Mouse (Mus musculus): ENCODE data around the gene L3mbtl4.
A peak's percentile ranks its signal among the peaks of the same experiment; 100 is the strongest.
"Not testable (repeated sequence)": the region's sequence is repeated elsewhere in the genome, so short reads cannot be mapped to it uniquely, and the experiment has no call there.

L3mbtl4 gene

GRCm38 (mm10) chr17:68405993-68406392 lies 132.4 kb downstream of the L3mbtl4 start:
- no peak for DNase-seq

- DNase-seq = not testable (repeated sequence)
Observed at GRCm38 (mm10) chr17:68407121-68407520, 133.5 kb downstream of the L3mbtl4 start.

DNA sequence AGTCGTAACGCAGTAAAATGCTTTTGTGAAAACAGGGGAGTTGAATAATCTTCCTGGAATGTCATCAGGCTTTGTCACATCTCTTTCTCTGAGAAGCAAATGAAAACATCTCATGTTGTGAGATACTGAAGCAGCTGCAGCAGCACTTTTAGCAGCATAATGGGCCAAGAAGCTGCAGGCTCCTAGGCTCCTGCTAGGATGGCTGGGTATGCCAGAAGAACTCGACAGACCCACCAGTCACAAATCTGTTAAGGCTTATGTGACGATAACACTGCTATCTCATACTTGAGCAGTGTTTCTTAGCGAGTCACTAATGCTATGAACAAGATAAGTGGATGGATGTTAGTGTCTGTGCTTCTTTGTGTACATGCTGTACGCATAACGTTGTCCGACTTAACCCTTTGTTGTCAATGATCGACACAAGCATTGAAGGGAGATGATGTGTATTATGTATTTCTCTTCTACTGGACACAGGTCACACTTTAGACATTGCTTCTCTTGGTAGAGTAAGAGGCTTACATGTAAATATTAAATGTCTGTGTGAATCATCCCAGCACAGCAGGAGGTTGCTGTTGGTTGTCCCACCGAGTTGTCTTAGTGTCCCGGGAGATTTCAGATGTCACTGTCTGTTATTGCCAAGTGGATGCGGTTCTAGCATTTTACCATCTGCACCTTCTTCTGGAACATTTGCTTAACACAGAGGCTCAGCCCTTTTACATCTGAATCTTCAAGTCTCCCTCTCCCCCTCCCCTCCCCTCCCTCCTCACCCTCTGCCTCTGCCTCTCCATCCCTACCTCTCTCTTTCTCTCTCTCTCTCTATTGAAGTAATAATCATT lies 149.3 kb downstream of the L3mbtl4 start:
- peak in 1 of 2 experiments; percentile 11 for DNase-seq

DNA sequence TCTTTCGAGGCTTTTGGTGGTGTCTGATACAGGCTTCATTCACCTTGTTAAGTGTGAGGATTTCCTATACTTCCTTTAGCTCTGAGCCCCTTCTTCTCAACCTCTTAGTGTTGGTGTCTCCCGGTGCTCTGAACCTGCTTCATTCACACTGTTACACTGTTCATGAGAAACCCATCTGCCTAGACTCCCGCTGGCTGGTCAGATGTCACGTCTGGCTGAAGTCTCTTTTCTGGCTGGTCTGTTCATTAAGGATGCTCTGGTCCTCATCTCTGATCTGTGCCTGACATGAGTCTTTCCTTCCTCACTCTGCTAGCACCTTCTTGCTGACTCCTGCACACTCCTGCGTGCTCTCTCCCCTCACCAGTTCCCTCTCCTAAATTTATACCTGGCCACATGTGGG lies 160.0 kb downstream of the L3mbtl4 start:
- DNase-seq = no peak

DNA sequence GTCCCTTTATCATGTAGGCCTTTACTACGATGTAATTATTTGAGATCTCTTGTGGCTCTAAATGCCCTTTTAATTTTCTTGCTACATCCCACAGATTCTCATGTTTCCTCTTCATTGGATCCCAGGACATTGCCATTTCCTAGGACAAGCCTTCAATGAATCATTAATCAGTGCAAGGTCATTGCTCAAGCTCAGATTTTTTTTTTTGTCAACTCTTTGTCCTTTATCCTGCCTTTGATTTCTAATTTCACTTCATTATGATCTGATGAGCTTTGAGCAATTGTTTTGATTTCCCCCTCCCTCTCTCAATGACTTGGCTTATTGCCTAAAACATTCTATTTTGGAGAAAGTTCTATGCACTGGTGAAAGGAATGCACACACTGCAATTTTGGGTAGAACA lies 177.3 kb downstream of the L3mbtl4 start:
- no peak for DNase-seq

GRCm38 (mm10) chr17:68461471-68461870 lies 187.9 kb downstream of the L3mbtl4 start:
- DNase-seq = no peak

DNA sequence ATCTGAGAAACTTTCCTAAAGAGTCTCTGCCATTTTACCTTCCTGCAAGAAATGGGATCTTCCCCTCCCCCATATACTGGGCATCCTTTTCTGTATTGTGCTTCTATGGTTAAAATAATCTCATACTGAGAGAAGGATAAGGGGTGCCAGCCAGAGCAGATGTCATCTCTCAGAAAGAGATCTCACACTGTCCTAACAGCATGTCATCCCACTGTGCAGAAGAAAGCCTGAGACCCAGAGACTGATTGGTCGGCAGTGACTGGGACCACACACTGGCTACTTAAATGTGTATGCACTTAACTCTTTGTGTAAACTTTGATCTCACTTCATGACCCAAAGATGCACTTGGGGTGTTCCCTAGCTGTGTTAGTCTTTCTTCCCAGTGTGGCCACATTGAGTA lies 193.7 kb downstream of the L3mbtl4 start:
- DNase-seq = no peak

DNA sequence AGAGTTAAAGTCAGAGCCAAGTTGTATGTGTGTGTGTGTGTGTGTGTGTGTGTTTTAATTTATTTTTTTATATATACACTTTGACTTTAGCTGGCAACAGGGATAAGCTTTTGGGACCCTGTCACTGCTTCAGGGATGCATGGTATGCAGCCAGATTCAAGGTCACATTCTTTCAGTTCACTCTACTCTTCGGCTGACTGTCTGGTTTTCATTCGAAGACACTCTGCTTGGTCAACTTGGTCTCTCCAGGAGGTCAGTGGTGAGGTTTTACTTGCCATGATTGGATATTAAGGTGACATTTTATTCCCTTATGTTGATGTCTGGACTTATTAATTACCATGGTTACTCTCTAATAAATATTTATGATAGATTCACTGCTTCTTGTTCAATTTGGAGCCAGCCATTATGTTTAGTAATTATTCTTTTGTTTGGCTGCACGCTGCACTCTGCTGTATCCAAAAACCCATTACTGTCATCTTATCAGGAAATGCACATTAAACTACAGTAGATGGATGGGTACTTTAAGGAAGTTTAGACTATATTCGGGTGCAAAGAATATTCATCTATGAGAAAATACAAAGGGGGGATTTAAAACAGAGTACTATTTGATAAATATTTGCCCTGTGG lies 216.6 kb downstream of the L3mbtl4 start:
- no peak for DNase-seq

- peak; percentile 6 to 27 for DNase-seq
Observed at GRCm38 (mm10) chr17:68492231-68492630, 218.6 kb downstream of the L3mbtl4 start.

DNA sequence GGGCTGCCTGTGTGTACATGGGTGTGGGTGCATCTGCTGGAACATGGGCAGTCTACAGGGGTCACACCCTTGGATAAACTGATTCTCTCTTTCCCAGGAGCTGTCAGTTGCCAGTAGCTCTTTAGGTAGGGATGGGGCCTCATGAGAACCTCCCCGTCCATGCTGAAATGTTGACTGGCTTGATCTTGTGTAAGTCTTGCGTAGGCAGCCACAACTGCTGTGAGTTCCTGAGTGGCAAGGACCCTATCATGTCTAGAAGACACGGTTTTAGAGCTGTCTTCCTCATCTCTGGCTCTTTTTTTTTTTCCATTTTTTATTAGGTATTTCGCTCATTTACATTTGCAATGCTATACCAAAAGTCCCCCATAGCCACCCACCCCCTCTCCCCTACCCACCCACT lies 229.4 kb downstream of the L3mbtl4 start:
- DNase-seq = not testable (repeated sequence)

- DNase-seq = peak; percentile 22 to 26
Observed at GRCm38 (mm10) chr17:68559698-68560097, 286.1 kb downstream of the L3mbtl4 start.

DNA sequence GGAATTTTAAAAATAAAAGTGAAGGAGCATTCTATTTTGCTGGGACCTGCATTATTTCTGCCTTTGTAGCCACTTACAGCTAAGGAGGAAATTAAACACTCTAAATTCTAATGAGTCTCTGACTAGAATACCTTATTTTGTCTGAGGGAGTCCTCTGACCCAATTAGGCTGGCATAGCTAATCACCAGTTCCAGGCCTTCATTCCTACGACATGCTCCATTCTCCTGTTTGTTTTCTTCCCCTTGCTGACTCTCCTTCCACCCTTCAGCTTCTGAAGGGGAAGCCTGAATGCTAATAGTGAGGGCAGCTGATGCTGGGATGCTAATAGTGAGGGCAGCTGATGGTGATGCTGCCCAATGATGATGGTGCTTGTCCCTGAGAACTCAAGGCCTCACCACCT lies 286.7 kb downstream of the L3mbtl4 start:
- no peak for DNase-seq

- DNase-seq = no peak
Observed at GRCm38 (mm10) chr17:68571806-68572205, 298.2 kb downstream of the L3mbtl4 start.

- DNase-seq = no peak
Observed at GRCm38 (mm10) chr17:68585195-68585594, 311.6 kb downstream of the L3mbtl4 start.

DNA sequence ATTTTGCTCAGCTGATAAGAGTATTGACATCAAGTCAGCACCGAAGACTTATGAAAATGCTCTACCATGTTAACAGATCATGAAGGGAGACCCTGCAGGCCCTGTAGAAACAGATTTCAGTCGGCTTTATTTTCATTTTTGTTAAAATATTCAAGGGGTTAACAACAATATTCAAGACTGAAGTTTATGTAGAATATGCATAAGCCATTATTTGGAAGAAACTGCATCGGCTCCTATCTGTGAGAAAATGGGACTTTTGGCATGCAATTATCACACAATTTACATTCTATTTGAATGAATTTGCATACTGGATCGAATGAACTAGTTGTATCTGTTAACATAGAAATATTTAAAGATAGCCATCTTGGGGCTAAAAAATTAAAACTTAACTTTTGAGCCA lies 318.0 kb downstream of the L3mbtl4 start:
- no peak for DNase-seq

DNA sequence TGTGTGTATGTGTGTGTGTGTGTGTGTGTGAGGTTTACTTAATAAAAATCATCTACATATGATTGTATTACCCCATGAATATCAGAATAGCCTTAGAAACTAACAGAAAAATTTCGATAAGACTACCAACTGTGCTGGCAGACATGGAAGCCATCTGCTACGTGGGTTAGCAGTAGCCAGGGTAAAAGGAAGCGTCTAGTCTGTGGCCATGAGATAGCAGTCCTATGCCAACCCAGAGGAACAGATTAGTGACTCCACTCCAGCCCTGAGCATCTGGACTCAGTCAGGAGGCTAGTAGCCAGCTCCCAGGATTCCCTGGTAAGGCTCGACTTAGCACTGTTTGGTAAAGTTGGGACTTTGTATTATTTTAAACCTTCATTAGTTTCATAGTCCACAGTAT lies 329.1 kb downstream of the L3mbtl4 start:
- DNase-seq = peak; percentile 14 to 23

- no peak for DNase-seq
Observed at GRCm38 (mm10) chr17:68607691-68608090, 334.1 kb downstream of the L3mbtl4 start.

DNA sequence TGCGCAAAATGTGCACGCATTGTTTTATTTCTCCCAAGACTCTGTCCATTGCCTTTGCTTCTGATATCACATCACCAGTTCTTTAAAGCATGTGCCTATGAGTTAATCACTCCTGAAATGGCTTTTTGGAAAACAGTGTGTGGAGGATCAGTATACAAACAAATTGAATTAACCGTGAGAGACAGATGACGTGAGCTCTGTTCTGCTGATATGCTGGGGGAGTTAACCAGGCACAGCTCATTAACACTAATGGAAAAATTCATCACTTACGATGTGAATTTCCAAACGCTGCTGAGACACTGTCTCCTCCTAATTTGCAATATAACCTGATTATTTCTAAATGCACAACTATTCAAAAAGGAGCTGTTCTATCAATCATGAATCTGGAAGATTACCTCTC lies 337.6 kb downstream of the L3mbtl4 start:
- no peak for DNase-seq

DNA sequence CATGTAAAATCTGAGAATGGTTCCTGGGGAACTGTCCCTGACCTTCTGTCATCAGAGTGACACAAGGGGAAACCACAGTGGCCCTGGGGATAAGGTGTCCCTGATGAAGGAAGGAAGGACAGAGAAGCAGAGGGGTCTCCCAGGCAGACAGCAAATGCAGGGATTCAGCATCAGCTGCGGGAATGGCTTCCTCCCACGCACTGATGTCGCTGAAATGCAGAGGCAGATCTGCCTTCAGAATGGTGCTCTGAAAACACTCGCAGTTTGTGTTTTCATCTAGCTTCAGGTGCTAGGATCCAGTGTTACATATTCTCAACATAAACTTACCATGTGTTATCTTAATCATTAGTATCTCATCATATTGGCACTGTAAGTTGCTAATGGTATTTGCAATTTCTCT lies 351.7 kb downstream of the L3mbtl4 start:
- no peak for DNase-seq

DNA sequence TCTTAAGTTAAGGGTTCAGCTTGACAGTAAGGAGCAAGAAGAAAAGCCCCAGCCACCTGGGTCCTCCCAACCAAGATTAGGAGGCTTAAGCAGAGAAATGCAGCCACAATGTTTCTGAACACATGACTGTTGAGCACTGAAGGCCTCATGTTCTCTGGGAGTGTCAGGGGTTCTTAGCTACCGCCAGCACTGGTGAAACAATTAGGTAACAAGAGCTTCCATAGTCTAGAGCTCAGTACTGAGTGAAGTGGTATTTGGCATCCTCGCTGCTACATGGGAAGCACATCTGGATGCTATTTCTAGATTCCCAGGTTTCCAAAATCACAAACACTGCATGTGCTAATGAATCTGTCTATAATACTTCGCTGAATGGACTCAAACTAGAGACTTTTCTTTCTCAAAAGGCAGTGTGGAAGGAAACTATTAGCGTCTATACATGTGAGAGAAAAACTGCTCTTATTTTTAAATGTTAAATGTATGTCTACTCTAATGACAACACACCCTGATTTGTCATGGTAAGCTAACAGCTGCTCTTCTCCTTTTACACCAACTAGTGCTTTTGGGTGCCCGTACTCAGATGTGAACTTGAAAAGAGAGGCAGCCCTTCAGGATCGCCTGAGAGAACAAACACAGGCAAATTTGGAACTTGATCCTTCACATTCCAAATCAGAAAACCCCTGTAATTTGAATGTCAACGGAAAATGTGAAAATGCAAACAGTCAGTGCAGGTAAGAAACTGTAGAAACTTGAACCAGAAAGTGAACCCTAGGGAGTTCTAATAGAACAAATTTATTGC lies 356.2 kb downstream of the L3mbtl4 start:
- DNase-seq = no peak

DNA sequence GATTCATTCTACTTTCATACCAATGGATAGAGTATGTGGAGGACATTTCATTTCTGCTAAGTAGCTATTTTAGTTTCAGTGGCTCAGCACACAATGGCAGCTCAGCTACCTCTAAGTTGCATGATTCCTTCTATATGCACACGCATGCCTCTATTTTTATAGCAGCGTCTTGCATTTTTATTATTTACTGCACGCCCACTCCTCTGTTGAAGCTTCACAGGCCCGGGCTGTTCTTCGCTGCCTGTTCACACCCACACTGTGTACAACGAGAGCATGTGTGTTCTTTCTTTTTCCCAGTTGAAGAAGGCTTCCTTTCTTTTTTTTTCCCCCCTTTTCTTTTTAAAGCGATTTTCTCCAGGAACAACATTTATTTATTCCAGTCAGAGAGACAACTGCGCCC lies 357.8 kb downstream of the L3mbtl4 start:
- no peak for DNase-seq

- no peak for DNase-seq
Observed at GRCm38 (mm10) chr17:68640187-68640586, 366.6 kb downstream of the L3mbtl4 start.

DNA sequence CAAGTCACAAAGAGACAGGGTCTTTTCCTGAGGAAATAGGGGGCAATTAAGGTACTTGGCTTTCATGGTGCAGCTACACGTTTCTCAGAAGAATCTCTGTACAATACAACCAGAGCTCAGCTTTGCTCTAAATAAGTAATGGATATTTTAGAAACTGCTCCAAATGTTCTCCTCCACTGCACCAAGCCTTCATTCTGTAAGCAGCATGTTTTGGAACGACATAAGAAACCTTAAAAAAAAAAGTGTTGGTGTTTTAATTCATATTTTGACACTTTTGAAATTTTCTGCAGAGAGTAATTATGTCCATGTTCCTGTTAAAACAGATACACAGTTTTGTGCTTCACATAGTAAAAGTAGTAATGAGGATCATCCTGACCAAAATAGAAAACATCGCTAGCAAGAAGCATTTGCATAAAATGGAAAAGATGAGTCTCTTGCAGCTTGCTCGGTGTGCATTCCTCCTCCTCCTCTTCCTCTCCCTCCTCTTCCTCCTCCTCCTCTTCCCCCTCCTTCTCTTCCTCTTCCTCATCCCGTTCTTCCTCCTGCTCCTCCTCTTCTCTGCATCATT lies 369.0 kb downstream of the L3mbtl4 start:
- DNase-seq = no peak

Measured in cerebellum, postnatal 36 days (tissue).